Mouse (Mus musculus): ENCODE results near the gene Skp1a.

Gene Skp1a

GRCm38 (mm10) chr11:52231606-52232541 lies at the start of gene Skp1a:
Gene Skp1a (plus strand): TSS chr11:52231995.
- TF ChIP-seq GATA4 (IDR thresholded peaks at IDR 0.05; ENCODE audit: insufficient replicate concordance, low read length), result peak; percentile 36; the same call in 1 of the 2 replicates

- no peak for TF ChIP-seq GATA4 (IDR thresholded peaks at IDR 0.05; ENCODE audit: insufficient replicate concordance, low read length)
These were observed 17.9 kb upstream of the Skp1a start, which contains the start of gene Olfr1371 for GRCm38 (mm10) chr11:52213887-52214286. Gene Olfr1371 (minus strand): TSS chr11:52213987.

GRCm38 (mm10) chr11:52220282-52220681 lies 11.5 kb upstream of the Skp1a start:
- no peak for TF ChIP-seq GATA4 (IDR thresholded peaks at IDR 0.05; ENCODE audit: insufficient replicate concordance, low read length)

GRCm38 (mm10) chr11:52222891-52223290 lies 8.9 kb upstream of the Skp1a start:
- no peak for TF ChIP-seq GATA4 (IDR thresholded peaks at IDR 0.05; ENCODE audit: insufficient replicate concordance, low read length)

GRCm38 (mm10) chr11:52223968-52224682 lies 7.7 kb upstream of the Skp1a start:
- TF ChIP-seq GATA4 (IDR thresholded peaks at IDR 0.05; ENCODE audit: insufficient replicate concordance, low read length), result peak; percentile 65; the same call in 1 of the 2 replicates

GRCm38 (mm10) chr11:52225986-52226599 lies 5.7 kb upstream of the Skp1a start:
- no peak for TF ChIP-seq GATA4 (IDR thresholded peaks at IDR 0.05; ENCODE audit: insufficient replicate concordance, low read length)

- no peak for TF ChIP-seq GATA4 (IDR thresholded peaks at IDR 0.05; ENCODE audit: insufficient replicate concordance, low read length)
These were observed 4.7 kb upstream of the Skp1a start for GRCm38 (mm10) chr11:52227053-52227452.

GRCm38 (mm10) chr11:52227466-52228226 lies 4.1 kb upstream of the Skp1a start:
- TF ChIP-seq GATA4 (IDR thresholded peaks at IDR 0.05; ENCODE audit: insufficient replicate concordance, low read length), result no peak

GRCm38 (mm10) chr11:52228722-52229448 lies 2.9 kb upstream of the Skp1a start:
- no peak for TF ChIP-seq GATA4 (IDR thresholded peaks at IDR 0.05; ENCODE audit: insufficient replicate concordance, low read length)

GRCm38 (mm10) chr11:52230694-52231093 lies 1.1 kb upstream of the Skp1a start:
- no peak for TF ChIP-seq GATA4 (IDR thresholded peaks at IDR 0.05; ENCODE audit: insufficient replicate concordance, low read length)

- no peak for TF ChIP-seq GATA4 (IDR thresholded peaks at IDR 0.05; ENCODE audit: insufficient replicate concordance, low read length)
These were observed 1.4 kb downstream of the Skp1a start for GRCm38 (mm10) chr11:52233043-52233653.

- no peak for TF ChIP-seq GATA4 (IDR thresholded peaks at IDR 0.05; ENCODE audit: insufficient replicate concordance, low read length)
These were observed 2.1 kb downstream of the Skp1a start for GRCm38 (mm10) chr11:52233906-52234305.

- TF ChIP-seq GATA4 (IDR thresholded peaks at IDR 0.05; ENCODE audit: insufficient replicate concordance, low read length), result no peak
These were observed 2.7 kb downstream of the Skp1a start for GRCm38 (mm10) chr11:52234509-52234908.
